Mouse (Mus musculus) neural tube, embryonic 11.5 days (tissue): ENCODE results near the gene Stxbp4. TPM values are rescaled to one million over a fixed set of nuclear protein-coding genes. Genes with fewer than 3 reads are reported as not detected.

Experiments used
- ATAC-seq: fragments of 200-750 bp; cut with Nextera tagmentation; 2 replicates; pipeline ENCODE4 v1.8.0; 2017; ENCODE audit warnings: moderate number of reproducible peaks, mild to moderate bottlenecking, moderate TSS enrichment, moderate library complexity; ENCODE audit not compliant: insufficient read depth, low FRiP score, low TSS enrichment
- DNase-seq: peaks from one replicate; pipeline ENCODE4 v3.0.0-alpha.2; 2015; ENCODE audit warnings: low spot score
- H3K27ac ChIP-seq: fragments of 300-500 bp; sonication (generic); 2 replicates; pipeline ENCODE4 v1.5.1; 2014; ENCODE audit warnings: low read depth, mild to moderate bottlenecking, low read length
- H3K27me3 ChIP-seq: fragments of 300-500 bp; sonication (generic); 2 replicates; pipeline ENCODE4 v1.6.1; 2014; ENCODE audit warnings: mild to moderate bottlenecking, low read length, mixed read lengths; ENCODE audit not compliant: control insufficient read depth, insufficient read depth
- H3K36me3 ChIP-seq: fragments of 300-500 bp; sonication (generic); 2 replicates; pipeline ENCODE4 v1.6.1; 2014; ENCODE audit warnings: mild to moderate bottlenecking, low read length, moderate library complexity, mixed read lengths; ENCODE audit not compliant: control insufficient read depth, insufficient read depth
- H3K4me1 ChIP-seq: fragments of 300-500 bp; sonication (generic); 2 replicates; pipeline ENCODE4 v1.6.1; 2014; ENCODE audit warnings: low read length, mixed read lengths; ENCODE audit not compliant: control insufficient read depth, insufficient read depth
- H3K4me2 ChIP-seq: fragments of 300-500 bp; sonication (generic); 2 replicates; pipeline ENCODE4 v1.6.1; 2014; ENCODE audit warnings: low read depth, mild to moderate bottlenecking, moderate library complexity
- H3K4me3 ChIP-seq: fragments of 300-500 bp; sonication (generic); 2 replicates; pipeline ENCODE4 v1.5.1; 2014; ENCODE audit warnings: low read depth, low read length
- H3K9ac ChIP-seq: fragments of 300-500 bp; sonication (generic); 2 replicates; pipeline ENCODE4 v1.6.1; 2014; ENCODE audit warnings: mild to moderate bottlenecking, low read length
- H3K9me3 ChIP-seq: fragments of 300-500 bp; sonication (generic); 2 replicates; pipeline ENCODE4 v1.6.1; 2016; ENCODE audit warnings: low read length; ENCODE audit not compliant: control insufficient read depth
- WGBS: fragments of 180-500 bp; shearing (Covaris S2); extraction: QIAGEN DNeasy Blood & Tissue Kit; methylation state at CpG from one replicate; pipeline ENCODE4 v1.1.7; 2014; 5-methylcytosine and 5-hydroxymethylcytosine counted together
- polyA plus RNA-seq: library from polyadenylated mRNA; unstranded; fragments of >200 nt; fragmentation: Nextera tagmentation; extraction: Ambion mirVana; gene quantifications from 2 replicates; pipeline ENCODE4 v1.2.1, GENCODE M21; 2014

Stxbp4 gene
- polyA plus RNA-seq: 36.1 and 38.2 TPM in 2 replicates

DNA sequence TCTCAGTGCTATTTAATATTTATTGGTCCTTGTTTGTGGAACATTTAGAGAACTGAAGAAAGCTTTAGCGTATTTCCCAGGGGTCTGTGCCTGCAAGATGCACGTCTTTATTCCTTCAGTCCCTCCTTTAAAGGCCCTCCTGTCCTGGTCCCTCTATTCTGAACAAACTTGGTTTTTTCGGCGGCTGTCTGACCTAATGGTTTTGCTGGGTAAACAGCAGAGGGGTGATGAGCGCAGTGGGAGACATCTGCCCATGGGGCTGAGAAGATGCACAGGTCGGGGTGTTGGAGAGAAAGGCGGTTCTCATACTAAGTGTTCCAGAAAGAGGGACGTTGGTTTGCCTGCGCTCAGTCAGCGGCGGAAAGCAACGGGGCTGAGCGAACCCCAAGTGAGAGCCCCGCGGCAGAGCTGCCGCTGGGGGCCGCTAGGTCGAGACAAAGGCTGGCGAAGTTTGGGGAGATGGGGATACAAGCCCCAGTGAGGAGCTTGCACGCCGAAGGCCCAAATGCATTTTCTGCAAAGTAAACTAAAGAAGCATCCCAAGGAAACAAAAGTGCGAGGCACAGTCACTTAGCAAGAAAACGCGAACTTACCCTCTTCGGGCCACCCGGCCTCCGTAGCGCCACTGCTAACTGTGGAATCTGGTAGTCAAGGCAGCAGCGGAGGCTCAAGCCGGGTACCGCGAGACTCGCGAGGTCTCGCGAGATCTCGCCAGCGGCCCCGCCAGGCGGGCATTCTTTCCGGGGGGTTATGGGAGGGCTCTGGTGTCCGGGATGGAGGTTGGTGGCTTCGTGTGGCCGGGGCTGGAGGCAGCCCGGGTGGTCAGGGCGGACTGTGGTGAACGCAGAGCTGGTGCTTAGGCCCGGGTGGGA lies at the start of gene Stxbp4, which contains the start of gene Cox11:
Gene Stxbp4 (minus strand): TSS at position 645 of the 872 bp plus-strand sequence.
Gene Cox11 (plus strand): TSS at position 734 of the 872 bp plus-strand sequence.
- ATAC-seq (peak; percentile 94), DNase-seq (peak; percentile 97)
- 0% methylated on average over 45 of the region's 48 CpGs for WGBS
- Histone ChIP-seq H3K4me3 (peak within 1 kb of the TSS; percentile 94), H3K4me2 (peak within 1 kb of the TSS; percentile 56), H3K9me3 (no peaks in the 10 kb centered on the region), H3K36me3 (no peaks in the 10 kb centered on the region; the same call in 1 of the 2 replicates), H3K27me3 (no peaks in the 10 kb centered on the region), H3K4me1 (0 out of 2 replicates have a peak, but pooled peaks cover 3% of the 10 kb centered on the region), H3K27ac (peak within 1 kb of the TSS; percentile 89), H3K9ac (peak within 1 kb of the TSS; percentile 98)

GRCm38 (mm10) chr11:90687040-90687439 lies 49.2 kb upstream of the Stxbp4 start:
- no peaks in the 10 kb centered on the region for H3K36me3 ChIP-seq
- H3K9ac ChIP-seq: peak overlapping the region; percentile 48
- H3K4me2 ChIP-seq: peak overlapping the region; percentile 78
- H3K9me3 ChIP-seq: peaks cover 4% of the 10 kb centered on the region; the same call in 1 of the 2 replicates
- no peak overlapping the region for H3K27ac ChIP-seq
- DNase-seq: no peak
- H3K4me1 ChIP-seq: no peaks in the 10 kb centered on the region; the same call in 1 of the 2 replicates
- peak; percentile 11 for ATAC-seq
- 1% methylated on average over 17 of the region's 17 CpGs for WGBS
- peak overlapping the region; percentile 56 for H3K4me3 ChIP-seq
- H3K27me3 ChIP-seq: no peaks in the 10 kb centered on the region

GRCm38 (mm10) chr11:90686287-90687025 lies 48.6 kb upstream of the Stxbp4 start:
- Histone ChIP-seq H3K4me3 (peak overlapping the region; percentile 56), H3K27me3 (no peaks in the 10 kb centered on the region), H3K9me3 (peaks cover 4% of the 10 kb centered on the region; the same call in 1 of the 2 replicates), H3K4me2 (peak overlapping the region; percentile 78), H3K36me3 (no peaks in the 10 kb centered on the region), H3K9ac (no peak overlapping the region), H3K27ac (no peak overlapping the region), H3K4me1 (no peaks in the 10 kb centered on the region; the same call in 1 of the 2 replicates)
- peak; percentile 14; the same call in 1 of the 2 replicates for ATAC-seq
- WGBS: 69% methylated on average over 13 of the region's 13 CpGs
- DNase-seq: no peak

DNA sequence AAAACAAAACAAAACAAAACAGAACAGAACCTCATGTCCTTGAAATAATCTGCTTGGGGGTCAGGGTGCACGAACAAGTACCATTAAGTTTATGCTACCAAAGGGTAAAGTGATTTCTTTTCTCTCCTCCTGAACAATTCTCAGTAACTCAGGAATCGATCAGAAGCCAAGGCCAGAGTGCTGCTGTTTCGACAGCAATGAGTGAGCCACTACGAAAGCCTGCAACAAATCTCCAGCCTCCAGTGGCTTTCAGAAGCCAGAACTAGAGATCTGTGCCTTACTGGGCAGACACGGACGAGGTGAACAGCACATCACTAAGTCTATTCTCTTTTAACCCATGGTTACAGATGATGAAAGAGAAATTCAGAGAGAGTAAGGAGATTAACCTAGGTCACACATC lies 47.3 kb upstream of the Stxbp4 start:
- WGBS: 83% methylated on average over 6 of the region's 6 CpGs
- H3K27ac ChIP-seq: no peak overlapping the region
- no peaks in the 10 kb centered on the region for H3K27me3 ChIP-seq
- no peaks in the 10 kb centered on the region for H3K36me3 ChIP-seq
- ATAC-seq (no peak), DNase-seq (no peak)
- H3K9ac ChIP-seq: no peak overlapping the region
- no peak overlapping the region for H3K4me2 ChIP-seq
- H3K4me1 ChIP-seq: no peaks in the 10 kb centered on the region; the same call in 1 of the 2 replicates
- H3K4me3 ChIP-seq: no peak overlapping the region
- H3K9me3 ChIP-seq: peaks cover 4% of the 10 kb centered on the region; the same call in 1 of the 2 replicates

GRCm38 (mm10) chr11:90684765-90685164 lies 46.9 kb upstream of the Stxbp4 start:
- no peak for DNase-seq
- Histone ChIP-seq H3K4me1 (no peaks in the 10 kb centered on the region; the same call in 1 of the 2 replicates), H3K4me3 (no peak overlapping the region), H3K9ac (no peak overlapping the region), H3K9me3 (peaks cover 4% of the 10 kb centered on the region; the same call in 1 of the 2 replicates), H3K27ac (no peak overlapping the region), H3K4me2 (no peak overlapping the region), H3K36me3 (no peaks in the 10 kb centered on the region), H3K27me3 (no peaks in the 10 kb centered on the region)
- 68% methylated on average over 6 of the region's 6 CpGs for WGBS
- no peak for ATAC-seq

- H3K4me1 ChIP-seq: no peaks in the 10 kb centered on the region
- no peaks in the 10 kb centered on the region for H3K36me3 ChIP-seq
- ATAC-seq: no peak
These were observed 43.3 kb upstream of the Stxbp4 start for GRCm38 (mm10) chr11:90681171-90681570.

DNA sequence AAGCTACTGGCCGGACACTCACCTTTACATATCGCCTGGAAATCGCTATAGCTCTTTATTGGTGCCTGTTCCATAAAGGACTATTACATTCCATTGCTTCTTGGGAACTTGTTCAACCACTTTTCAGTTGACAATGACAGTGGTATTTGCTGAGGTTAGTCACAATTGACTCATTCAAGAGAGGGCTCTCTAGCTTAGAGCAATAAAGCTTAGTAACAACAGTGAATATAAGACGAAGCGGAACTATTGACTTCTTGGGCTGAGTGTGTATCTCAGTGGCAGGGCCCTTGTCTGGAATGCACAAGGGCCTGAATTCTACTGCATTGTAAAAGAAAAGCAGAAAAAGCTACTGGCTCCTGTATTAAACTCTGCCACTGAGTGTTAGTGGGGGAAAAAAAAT lies 40.7 kb upstream of the Stxbp4 start:
- Histone ChIP-seq H3K36me3 (no peaks in the 10 kb centered on the region), H3K4me3 (no peak overlapping the region), H3K27me3 (no peaks in the 10 kb centered on the region), H3K9ac (no peak overlapping the region), H3K4me1 (no peaks in the 10 kb centered on the region), H3K9me3 (no peaks in the 10 kb centered on the region), H3K27ac (no peak overlapping the region), H3K4me2 (no peak overlapping the region)
- ATAC-seq (no peak), DNase-seq (no peak)
- WGBS: 89% methylated on average over 5 of the region's 5 CpGs

More at GRCm38 (mm10) chr11:90681171-90681570, 43.3 kb upstream of the Stxbp4 start:
- no peak overlapping the region for H3K9ac ChIP-seq
- no peaks in the 10 kb centered on the region for H3K27me3 ChIP-seq
- H3K9me3 ChIP-seq: no peaks in the 10 kb centered on the region
- DNase-seq: no peak
- H3K4me2 ChIP-seq: no peak overlapping the region
- H3K27ac ChIP-seq: no peak overlapping the region
- no peak overlapping the region for H3K4me3 ChIP-seq

GRCm38 (mm10) chr11:90677771-90678288 lies 39.9 kb upstream of the Stxbp4 start:
- H3K27me3 ChIP-seq: no peaks in the 10 kb centered on the region
- H3K4me1 ChIP-seq: no peaks in the 10 kb centered on the region
- no peak overlapping the region for H3K9ac ChIP-seq
- H3K9me3 ChIP-seq: no peaks in the 10 kb centered on the region
- no peaks in the 10 kb centered on the region for H3K36me3 ChIP-seq
- DNase-seq (no peak), ATAC-seq (no peak)
- WGBS: 70% methylated on average over 8 of the region's 8 CpGs
- H3K4me2 ChIP-seq: no peak overlapping the region
- H3K4me3 ChIP-seq: no peak overlapping the region
- no peak overlapping the region for H3K27ac ChIP-seq
